Mouse (Mus musculus) stomach, postnatal 0 days (tissue): ENCODE measurements around the gene Mrgprh.

Experiments used
- CTCF ChIP-seq: IDR thresholded peaks from 2 replicates; pipeline ENCODE4 v1.5.1; 2016; ENCODE audit warnings: antibody characterized with exemption, low read depth, mild to moderate bottlenecking, moderate library complexity
- EP300 ChIP-seq: optimal IDR thresholded peaks from 2 replicates; pipeline ENCODE3; 2016; ENCODE audit warnings: antibody characterized with exemption

DNA sequence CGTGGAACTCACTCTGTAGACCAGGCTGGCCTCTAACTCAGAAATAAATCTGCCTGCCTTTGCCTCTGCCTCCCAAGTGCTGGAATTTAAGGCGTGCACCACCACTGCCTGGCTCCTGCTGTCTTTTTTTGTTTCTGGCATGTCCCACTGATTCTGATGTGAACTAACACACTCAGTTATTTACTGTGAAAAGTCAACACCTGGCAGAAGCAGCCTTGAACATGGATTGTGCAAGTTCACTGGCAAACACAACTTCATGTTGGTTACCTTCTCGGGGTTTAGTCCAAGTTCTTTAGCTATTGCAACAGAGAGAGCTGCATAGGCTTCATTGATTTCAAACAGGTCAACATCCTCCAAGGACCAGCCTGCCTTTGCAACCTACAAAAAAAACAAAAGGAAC, 49.2 kb downstream of the Mrgprh start:
- no peak for TF ChIP-seq CTCF
- no peak for TF ChIP-seq EP300
